Mouse (Mus musculus): ENCODE results near the gene Flcn. TPM values are rescaled to one million over a fixed set of nuclear protein-coding genes. Genes with fewer than 3 reads are reported as not detected.

The Flcn gene
- total and polyA plus RNA-seq, 3 experiments: 31.7 to 36.1 (median 35.1) TPM

GRCm38 (mm10) chr11:59756351-59756750 lies 53.5 kb downstream of the Flcn start:
- in situ Hi-C loops (cut with MboI; ENCODE audit: low pct_ligation_motif_present, low pct_unique_long_range_greater_than_20kb, low sequenced_read_pairs) (loop anchor here (10.0 kb wide), 1 partner anchor 232 kb away; the partner anchor contains the start of gene Zkscan17), dilution Hi-C loops (cut with MboI; ENCODE audit: extremely low pct_ligation_motif_present, extremely low pct_unique_long_range_greater_than_20kb, low sequenced_read_pairs) (no loop called here)
- no peaks in the 10 kb centered on the region for H3K9me3 ChIP-seq (replicated peaks; ENCODE audit: low read length)
- no peak overlapping the region for H3K9ac ChIP-seq (ENCODE audit: insufficient read depth, low read depth)
- DNase-seq (ENCODE audit: extremely low read depth): no peak
- H3K4me1 ChIP-seq (ENCODE audit: control insufficient read depth in 1 of 2, insufficient read depth in 2 of 2): no peaks in the 10 kb centered on the region
- H3K79me2 ChIP-seq (replicated peaks; ENCODE audit: control insufficient read depth, extremely low read depth, insufficient read depth, poor library complexity, severe bottlenecking): no peaks in the 10 kb centered on the region
- no peaks in the 10 kb centered on the region for H3K27me3 ChIP-seq (replicated peaks)
- peaks cover 44 to 92% of the 10 kb centered on the region in 2 experiments for H3K36me3 ChIP-seq (replicated peaks in 1 of 2; ENCODE audit: control insufficient read depth in 1 of 2, insufficient read depth in 1 of 2, low read length in 1 of 2)
- TF ChIP-seq JUND (conservative IDR thresholded peaks at IDR 0.05; ENCODE audit: low read depth, low read length) (no peak), CHD1 (IDR thresholded peaks at IDR 0.05; ENCODE audit: low read depth, low read length) (no peak)
- H3K4me2 ChIP-seq (ENCODE audit: insufficient read depth, low read depth, poor library complexity, severe bottlenecking): no peak overlapping the region
- no peak overlapping the region for H3K27ac ChIP-seq (ENCODE audit: insufficient read depth, low read depth)
- H3K4me3 ChIP-seq (replicated peaks in 1 of 3; ENCODE audit: low read depth in 2 of 3, low read length in 2 of 3, poor library complexity in 1 of 3): no peak overlapping the region

GRCm38 (mm10) chr11:59754504-59754903 lies 55.3 kb downstream of the Flcn start:
- H3K27ac ChIP-seq (ENCODE audit: insufficient read depth, low read depth): no peak overlapping the region
- TF ChIP-seq ELF1 (IDR thresholded peaks at IDR 0.05; ENCODE audit: low read depth, low read length) (no peak), RAD21 (IDR thresholded peaks at IDR 0.05; ENCODE audit: low read depth, low read length) (no peak), HCFC1 (IDR thresholded peaks at IDR 0.05; ENCODE audit: low read depth, low read length) (no peak), USF2 (conservative IDR thresholded peaks at IDR 0.05; ENCODE audit: low read depth, low read length) (no peak), MAFK (IDR thresholded peaks at IDR 0.05; ENCODE audit: insufficient replicate concordance, low read length) (no peak), NELFE (IDR thresholded peaks at IDR 0.05; ENCODE audit: low read depth, low read length) (no peak), ZKSCAN1 (IDR thresholded peaks at IDR 0.05; ENCODE audit: borderline replicate concordance, low read depth, low read length) (no peak), PAX5 (IDR thresholded peaks at IDR 0.05; ENCODE audit: low read length) (no peak), ETS1 (conservative IDR thresholded peaks at IDR 0.05; ENCODE audit: low read depth, low read length) (no peak), MEF2A (IDR thresholded peaks at IDR 0.05; ENCODE audit: borderline replicate concordance, low read depth, low read length) (no peak), MYC (IDR thresholded peaks at IDR 0.05; ENCODE audit: low read depth, low read length) (no peak), JUN (IDR thresholded peaks at IDR 0.05; ENCODE audit: insufficient read depth, low read depth, low read length) (no peak), POLR2AphosphoS2 (IDR thresholded peaks at IDR 0.05; ENCODE audit: low read depth, low read length) (no peak), CHD1 (IDR thresholded peaks at IDR 0.05; ENCODE audit: low read depth, low read length) (no peak), ZMIZ1 (IDR thresholded peaks at IDR 0.05; ENCODE audit: low read depth, low read length) (no peak), CHD2 (IDR thresholded peaks at IDR 0.05; ENCODE audit: low read length) (no peak), MXI1 (IDR thresholded peaks at IDR 0.05; ENCODE audit: low read depth, low read length) (no peak), EP300 (IDR thresholded peaks at IDR 0.05; ENCODE audit: low read length) (no peak), SMC3 (IDR thresholded peaks at IDR 0.05; ENCODE audit: low read depth, low read length) (no peak)
- no peak overlapping the region for H3K9ac ChIP-seq (ENCODE audit: insufficient read depth, low read depth)
- no peak for DNase-seq (ENCODE audit: extremely low read depth)
- no peaks in the 10 kb centered on the region for H3K79me2 ChIP-seq (replicated peaks; ENCODE audit: control insufficient read depth, extremely low read depth, insufficient read depth, poor library complexity, severe bottlenecking)
- peaks cover 39 to 90% of the 10 kb centered on the region in 2 experiments for H3K36me3 ChIP-seq (replicated peaks in 1 of 2; ENCODE audit: control insufficient read depth in 1 of 2, insufficient read depth in 1 of 2, low read length in 1 of 2)
- no peaks in the 10 kb centered on the region for H3K27me3 ChIP-seq (replicated peaks)
- dilution Hi-C loops (cut with MboI; ENCODE audit: extremely low pct_ligation_motif_present, extremely low pct_unique_long_range_greater_than_20kb, low sequenced_read_pairs): no loop called here
- no peaks in the 10 kb centered on the region for H3K9me3 ChIP-seq (replicated peaks; ENCODE audit: low read length)
- no peak overlapping the region for H3K4me2 ChIP-seq (ENCODE audit: insufficient read depth, low read depth, poor library complexity, severe bottlenecking)
- in situ Hi-C loops (cut with MboI; ENCODE audit: low pct_ligation_motif_present, low pct_unique_long_range_greater_than_20kb, low sequenced_read_pairs): loop anchor here (10.0 kb wide), 1 partner anchor 230 kb away; the partner anchor contains the start of gene Zkscan17
- no peaks in the 10 kb centered on the region for H3K4me1 ChIP-seq (ENCODE audit: control insufficient read depth in 1 of 2, insufficient read depth in 2 of 2)
- no peak overlapping the region for H3K4me3 ChIP-seq (replicated peaks in 1 of 3; ENCODE audit: low read depth in 2 of 3, low read length in 2 of 3, poor library complexity in 1 of 3)
